Mouse (Mus musculus) lung, postnatal 0 days (tissue): ENCODE measurements at regions not wholly inside any gene's neighbourhood (a gene's known extent, or its start where the extent isn't known, plus 50 kb on each side); places are given as distances from the start of the nearest gene placed in this dataset.

ENCODE experiments used
- CTCF ChIP-seq: IDR thresholded peaks from 2 replicates; pipeline ENCODE4 v1.5.1; 2016; ENCODE audit warnings: antibody characterized with exemption, mild to moderate bottlenecking
- EP300 ChIP-seq: IDR thresholded peaks from 2 replicates; pipeline ENCODE4 v1.6.1; 2016; ENCODE audit warnings: antibody characterized with exemption, mild to moderate bottlenecking, control low read depth

DNA sequence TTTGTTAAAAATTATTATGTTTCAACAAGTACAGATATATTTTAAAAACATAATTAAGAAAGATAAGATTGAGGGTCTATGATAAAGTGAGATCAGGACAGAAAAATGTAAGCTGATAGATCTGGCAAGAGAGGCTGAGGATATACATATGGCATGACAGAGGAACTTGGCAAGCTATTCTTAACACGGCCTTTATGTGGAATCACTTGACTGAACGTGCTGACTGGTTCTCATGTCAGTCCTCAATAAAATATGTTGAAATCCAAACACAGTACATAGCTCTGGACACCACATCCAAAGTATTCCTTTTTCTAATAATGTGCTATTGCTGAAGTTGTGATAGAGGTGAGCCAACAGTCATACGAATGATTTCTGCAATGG is 931.5 kb downstream of the A830018L16Rik start:
- TF ChIP-seq CTCF (no peak), EP300 (peak; percentile 58)
